Mouse (Mus musculus): ENCODE results near the gene Lrwd1.
"Not testable (repeated sequence)": the region's sequence is repeated elsewhere in the genome, so short reads cannot be mapped to it uniquely, and the experiment has no call there.

The Lrwd1 gene

DNA sequence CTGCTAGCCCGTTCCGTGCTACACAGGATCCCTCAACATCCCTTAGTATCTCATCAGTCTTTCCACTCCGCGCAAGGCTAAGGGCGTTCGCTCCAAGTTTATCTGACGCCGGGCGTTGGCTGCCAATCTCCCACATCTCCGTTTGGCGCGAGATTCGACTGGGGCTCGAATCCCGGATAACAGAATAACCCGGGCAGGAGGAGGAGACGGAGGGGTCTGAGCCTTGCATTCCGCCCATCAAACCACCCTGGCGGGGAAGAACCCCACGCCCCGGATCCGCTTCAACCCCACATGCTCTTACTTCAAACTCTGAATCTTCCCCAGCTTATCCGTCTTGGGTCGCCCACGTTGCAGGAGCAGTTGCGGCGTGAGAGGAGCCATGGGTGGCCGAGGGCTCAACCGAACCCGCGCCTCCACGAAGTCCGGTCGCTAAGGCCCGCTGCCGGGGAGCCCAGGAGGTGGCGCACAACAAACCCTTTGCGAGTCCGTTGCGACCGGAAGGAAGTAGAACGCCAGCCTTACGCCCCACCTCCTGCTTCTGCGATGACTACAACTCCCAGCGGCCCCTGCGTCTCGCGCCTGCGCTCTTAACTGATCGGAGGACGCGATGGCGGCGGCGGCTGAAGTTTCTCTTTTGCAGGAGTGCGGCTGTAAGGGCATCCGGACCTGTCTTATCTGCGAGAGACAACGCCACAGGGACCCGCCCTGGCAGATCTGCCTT is at the start of gene Lrwd1, which contains the start of gene Alkbh4:
TSS of gene Lrwd1 (minus strand) at position 504 of the 721 bp plus-strand sequence.
TSS of gene Alkbh4 (plus strand) at position 576 of the 721 bp plus-strand sequence.
- peak; percentile 98 for DNase-seq (ENCODE audit: low spot score)

- DNase-seq (ENCODE audit: low spot score): no peak
Observed at GRCm38 (mm10) chr5:136183766-136184165, 47.9 kb upstream of the Lrwd1 start.

GRCm38 (mm10) chr5:136182830-136183229 is 47.0 kb upstream of the Lrwd1 start:
- no peak for DNase-seq (ENCODE audit: low spot score)

DNA sequence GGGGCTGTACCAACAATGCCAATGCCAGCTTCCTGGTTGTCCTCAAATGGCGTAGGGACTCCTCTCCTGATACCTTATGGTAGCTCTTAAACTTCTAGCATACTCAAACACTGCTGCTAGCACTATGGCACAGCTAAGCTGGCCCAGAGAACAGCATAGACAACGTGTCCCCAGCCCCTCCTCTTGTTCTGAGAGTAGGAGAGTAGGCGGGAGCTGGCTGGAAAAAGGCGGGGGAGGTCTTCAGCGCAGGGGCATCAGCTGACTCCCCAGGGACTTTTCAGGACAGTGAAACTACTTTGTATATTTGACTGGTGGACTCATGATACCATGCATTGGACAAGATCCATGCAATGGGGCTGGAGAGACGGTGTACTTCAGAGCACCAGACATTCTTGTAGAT is 46.2 kb upstream of the Lrwd1 start:
- no peak for DNase-seq (ENCODE audit: low spot score)

GRCm38 (mm10) chr5:136181197-136181596 is 45.3 kb upstream of the Lrwd1 start:
- no peak for DNase-seq (ENCODE audit: low spot score)

GRCm38 (mm10) chr5:136179594-136179993 is 43.7 kb upstream of the Lrwd1 start:
- DNase-seq (ENCODE audit: low spot score): no peak

GRCm38 (mm10) chr5:136173606-136174463 is 38.0 kb upstream of the Lrwd1 start:
- no peak for DNase-seq (ENCODE audit: low spot score)

DNA sequence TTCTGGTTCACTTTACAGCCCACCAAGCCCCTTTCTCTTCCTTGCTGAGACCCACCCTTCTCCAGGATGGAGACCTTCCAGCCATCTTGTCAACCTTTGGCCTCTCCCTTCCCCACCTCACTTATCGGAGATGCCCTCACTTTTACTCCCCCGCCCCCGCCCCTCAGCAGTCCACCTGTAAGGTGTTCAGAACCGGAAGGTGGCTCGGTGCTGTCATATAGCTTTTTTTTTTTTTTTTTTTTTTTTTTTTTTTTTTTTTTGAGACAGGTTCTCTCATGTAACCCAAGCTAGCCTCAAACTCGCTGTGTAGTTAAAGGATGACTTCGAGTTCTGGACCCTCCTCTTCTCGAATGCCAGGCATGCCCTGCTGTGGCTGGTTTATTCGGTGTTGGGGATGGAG is 37.1 kb upstream of the Lrwd1 start:
- DNase-seq (ENCODE audit: low spot score): no peak

DNA sequence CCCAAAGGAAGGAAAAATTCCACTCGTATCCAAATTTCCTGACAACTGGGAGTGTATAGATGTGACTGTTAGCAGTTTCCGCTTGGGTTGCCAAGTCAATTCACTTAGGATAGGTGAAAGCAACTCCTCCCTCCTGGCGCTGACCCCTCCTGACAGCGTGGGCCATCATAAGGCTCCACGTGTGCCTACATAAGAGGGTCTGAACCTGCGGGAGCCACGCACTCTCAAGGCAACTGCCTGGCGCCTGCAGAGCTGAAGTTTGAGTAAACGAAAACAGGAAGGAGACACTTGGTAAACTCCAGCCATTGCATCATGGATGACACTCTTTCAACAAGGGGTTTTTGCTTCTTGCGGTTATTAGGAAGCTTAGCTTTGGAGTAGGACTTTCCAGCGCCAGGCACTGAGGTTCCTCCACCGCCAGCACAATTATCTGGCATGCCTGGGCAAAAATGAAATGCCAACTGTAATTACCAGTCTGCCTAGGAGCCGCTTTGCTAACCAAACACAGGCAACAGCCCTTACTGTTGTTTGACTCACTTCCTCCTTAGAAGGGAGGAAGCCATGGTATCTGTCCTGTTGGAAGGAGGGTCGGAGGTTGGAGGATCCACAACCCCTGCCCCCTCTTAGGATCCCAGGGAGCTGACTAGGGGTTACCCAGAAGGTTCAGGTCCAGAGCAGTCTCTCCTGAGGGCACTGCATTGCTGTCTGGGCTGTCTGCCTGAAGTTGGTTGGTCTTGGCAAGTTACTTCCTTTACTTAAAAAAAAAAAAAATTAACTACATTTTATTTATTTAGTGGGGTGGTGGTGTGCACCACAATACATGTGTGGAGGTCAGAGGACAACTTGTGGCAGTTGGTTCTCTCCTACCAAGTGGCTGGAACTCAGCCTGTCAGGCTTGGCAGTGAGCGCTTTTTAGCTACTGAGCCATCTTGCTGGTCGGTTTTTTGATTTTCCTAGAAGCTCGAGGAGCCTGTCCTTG is 35.8 kb upstream of the Lrwd1 start:
- DNase-seq (ENCODE audit: low spot score): peak; percentile 20

- peak; percentile 87 for DNase-seq (ENCODE audit: low spot score)
Observed at GRCm38 (mm10) chr5:136170512-136171362, 34.9 kb upstream of the Lrwd1 start, which contains the start of gene Orai2. TSS of gene Orai2 (minus strand) at chr5:136170713.

DNA sequence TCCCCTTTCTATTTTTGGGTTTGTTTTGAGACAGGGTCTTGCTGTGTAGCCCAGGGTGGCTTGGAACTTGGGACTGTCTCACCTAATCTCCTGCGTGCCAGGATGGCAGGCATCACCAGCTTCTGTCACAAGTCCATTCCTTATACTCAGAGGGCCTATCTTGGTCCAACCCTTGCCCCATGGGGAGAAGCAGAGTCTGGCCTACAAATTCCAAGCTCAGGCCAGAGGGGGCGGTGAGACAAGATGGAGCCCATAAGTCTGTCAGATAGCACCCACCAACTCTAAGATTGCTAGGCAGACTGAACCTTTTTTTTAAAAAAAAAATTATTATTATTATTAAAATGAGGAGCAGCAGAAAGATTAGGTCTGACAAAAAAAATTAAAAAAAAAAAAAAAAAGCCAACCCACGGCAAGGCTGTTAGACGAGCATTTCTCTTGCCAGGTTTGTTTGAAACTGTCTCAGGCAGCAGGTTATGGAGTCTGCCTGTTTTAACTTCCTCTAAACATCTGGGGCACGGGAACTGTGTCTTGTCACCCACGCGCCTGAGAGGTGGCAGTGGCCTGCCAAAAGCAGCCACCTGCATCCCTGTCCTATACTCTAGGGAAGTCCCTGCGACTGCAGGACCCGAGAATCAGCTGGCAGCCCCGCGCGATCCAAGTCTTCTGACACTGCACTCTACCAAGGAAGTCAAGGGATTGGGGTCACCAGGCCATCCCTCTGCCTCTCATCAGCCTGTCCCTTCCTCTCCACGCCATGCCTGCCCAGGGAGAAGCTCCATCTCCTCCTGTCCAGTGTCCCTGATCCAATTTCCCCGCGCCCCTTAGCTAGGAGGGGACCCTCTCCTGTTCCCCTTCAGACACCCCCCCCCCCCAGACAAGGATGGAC is 34.0 kb upstream of the Lrwd1 start:
- peak; percentile 54 for DNase-seq (ENCODE audit: low spot score)

DNA sequence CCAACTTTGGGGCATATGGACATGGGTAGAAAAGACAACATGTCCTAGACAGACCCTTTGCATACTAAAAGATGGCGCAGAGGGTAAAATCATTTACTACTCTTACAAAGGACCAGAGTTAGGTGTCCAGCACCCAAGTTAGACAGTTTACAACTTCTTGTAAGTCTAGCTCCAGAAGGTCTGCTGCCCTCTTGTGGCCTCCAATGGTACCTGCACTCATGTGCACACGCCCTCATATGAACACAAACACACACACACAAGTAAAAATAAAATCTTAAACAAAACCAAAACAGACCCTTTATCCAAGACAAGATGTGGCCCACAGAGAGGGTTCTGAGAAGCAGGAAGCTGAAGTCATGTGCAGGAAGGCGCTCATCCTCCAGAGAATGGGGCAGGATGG is 32.2 kb upstream of the Lrwd1 start:
- DNase-seq (ENCODE audit: low spot score): no peak

- no peak for DNase-seq (ENCODE audit: low spot score)
Observed at GRCm38 (mm10) chr5:136167296-136167695, 31.4 kb upstream of the Lrwd1 start.

DNA sequence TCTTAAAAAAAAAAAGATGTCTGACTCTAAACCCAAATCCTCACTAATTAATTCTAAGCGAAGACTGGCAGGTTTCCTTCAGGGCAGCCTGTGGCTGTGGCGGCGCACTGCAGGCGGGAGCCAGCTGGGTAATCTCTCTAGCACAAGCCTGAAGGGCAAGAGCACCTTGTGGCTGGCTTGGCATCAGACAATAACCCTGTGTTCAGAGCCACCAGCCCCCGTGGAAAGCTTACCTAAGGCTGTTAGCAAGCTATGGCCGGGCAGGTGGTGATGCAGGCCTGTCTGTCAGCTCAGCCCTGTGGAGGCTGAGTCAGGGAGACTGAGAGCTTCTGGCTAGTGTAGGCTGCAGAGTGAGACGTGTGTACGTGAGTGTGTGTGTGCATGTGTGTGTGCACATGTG is 29.4 kb upstream of the Lrwd1 start:
- DNase-seq (ENCODE audit: low spot score): no peak

DNA sequence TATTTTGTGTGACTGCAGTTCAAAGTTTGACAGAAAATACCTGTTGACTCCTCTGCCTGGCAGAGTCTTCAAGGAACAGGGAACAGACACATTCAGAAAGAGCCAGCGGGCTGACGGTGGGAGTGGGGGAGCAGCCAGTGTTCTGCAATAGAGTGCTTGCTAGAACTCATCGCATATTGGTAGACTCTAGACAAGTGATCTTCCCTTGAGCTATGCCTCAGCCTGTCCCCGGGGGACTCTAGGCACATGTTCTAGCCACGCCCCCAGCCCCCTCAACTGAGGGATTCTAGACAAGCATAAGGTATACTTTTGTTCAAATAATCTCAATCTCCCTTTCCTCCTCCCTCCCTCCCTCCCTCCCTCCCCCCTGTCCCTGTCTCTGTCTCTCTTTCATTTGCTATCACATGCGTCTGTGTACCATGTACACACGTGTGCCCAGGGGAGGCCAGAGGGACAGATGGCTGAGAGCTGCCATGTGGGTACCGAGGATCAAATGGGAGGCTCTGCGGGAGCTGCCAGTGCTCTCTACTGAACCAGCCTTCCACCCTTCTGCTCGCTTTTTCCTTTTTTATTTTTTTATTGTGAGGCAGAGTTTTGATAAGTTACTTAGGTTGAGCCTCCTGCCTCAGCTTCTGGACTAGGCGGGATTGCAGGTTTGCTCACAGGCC is 28.1 kb upstream of the Lrwd1 start:
- DNase-seq (ENCODE audit: low spot score): no peak

DNA sequence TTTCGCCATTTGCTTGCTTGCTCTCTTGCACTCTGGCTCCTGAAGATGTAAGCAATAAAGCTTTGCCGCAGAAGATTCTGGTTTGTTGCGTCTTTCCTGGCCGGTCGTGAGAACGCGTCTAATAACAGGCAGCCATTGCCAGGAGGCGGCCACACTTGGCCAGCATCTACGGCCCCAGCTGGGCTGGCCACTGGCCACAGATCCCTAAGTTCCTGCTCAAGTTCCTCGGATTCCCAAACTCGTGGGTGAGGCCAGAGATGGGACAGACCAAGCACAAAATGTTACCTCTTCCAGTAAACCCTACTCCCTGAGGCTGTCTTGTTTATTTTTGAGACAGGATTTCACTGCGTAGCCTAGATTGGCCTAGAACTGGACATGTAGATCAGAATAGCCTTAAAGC is 24.2 kb upstream of the Lrwd1 start:
- DNase-seq (ENCODE audit: low spot score): not testable (repeated sequence)

GRCm38 (mm10) chr5:136155399-136155798 is 19.5 kb upstream of the Lrwd1 start:
- no peak for DNase-seq (ENCODE audit: low spot score)

DNA sequence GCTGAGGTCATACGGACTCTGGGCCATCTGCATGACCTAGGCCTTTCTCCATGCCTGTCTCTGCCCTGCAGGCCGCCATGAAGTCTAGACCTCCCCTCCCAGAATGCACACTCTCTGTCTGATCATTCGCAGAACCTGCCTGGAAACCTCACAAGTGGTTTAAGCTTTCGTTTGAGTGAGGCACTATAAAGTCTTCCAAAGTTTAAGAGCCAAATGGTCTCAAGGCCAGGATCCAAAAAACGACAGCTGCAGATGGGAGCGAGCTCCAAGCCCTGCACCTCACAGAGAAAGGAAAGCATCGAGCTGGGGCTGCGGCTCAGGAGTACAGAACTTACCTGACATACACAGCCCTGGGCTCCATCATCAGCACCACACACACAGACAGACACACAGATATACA is 16.5 kb upstream of the Lrwd1 start:
- no peak for DNase-seq (ENCODE audit: low spot score)

DNA sequence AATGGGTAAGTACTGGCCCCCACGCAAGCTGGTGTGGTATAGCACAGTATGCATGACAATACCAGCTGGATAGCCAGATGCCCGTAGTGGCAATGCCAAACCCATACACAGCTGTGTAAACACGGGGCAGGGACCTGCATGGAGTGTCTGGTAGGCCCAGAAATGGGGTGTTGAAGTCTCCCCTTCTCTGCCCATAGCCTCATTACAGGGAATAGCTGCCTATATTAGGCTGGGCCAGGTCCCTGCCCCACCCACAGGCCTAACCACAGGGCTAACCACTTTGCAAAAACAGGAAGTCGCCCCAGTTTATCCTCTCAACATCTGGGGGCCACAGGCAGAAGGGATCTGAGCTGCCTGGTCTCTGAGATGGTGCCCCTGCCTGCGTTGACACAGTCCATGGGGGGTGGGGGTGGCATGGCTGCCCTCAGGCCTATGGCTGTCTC is 13.3 kb upstream of the Lrwd1 start:
- DNase-seq (ENCODE audit: low spot score): not testable (repeated sequence)

All from retina, embryonic 14.5 days (tissue).